Mouse (Mus musculus) testis, adult 2 months (tissue): Measurements from ENCODE around the gene Gm13889.

ENCODE experiments used
- CTCF ChIP-seq: fragments of 200-500 bp; IDR thresholded peaks from 2 replicates; pipeline ENCODE4 v1.5.1; 2012; ENCODE audit warnings: low read depth, mild to moderate bottlenecking, inconsistent platforms, low read length, moderate library complexity; ENCODE audit not compliant: control insufficient read depth, insufficient read depth, insufficient replicate concordance
- POLR2A ChIP-seq: fragments of 200-500 bp; IDR thresholded peaks from 2 replicates; pipeline ENCODE4 v1.6.1; 2012; ENCODE audit warnings: low read depth, mild to moderate bottlenecking, inconsistent platforms, low read length, moderate library complexity; ENCODE audit not compliant: control insufficient read depth

- TF ChIP-seq CTCF = no peak
- no peak for TF ChIP-seq POLR2A
These were observed 29.1 kb downstream of the Gm13889 start for GRCm38 (mm10) chr2:93927701-93928437.
